Mouse (Mus musculus): ENCODE data around the gene Olfr547.

GRCm38 (mm10) chr7:102541251-102541650 lies 6.7 kb downstream of the Olfr547 start:
- no peak for TF ChIP-seq CTCF (IDR thresholded peaks at IDR 0.05; ENCODE audit: control insufficient read depth, insufficient read depth, low read length)
- no peak for TF ChIP-seq POLR2A (IDR thresholded peaks at IDR 0.05; ENCODE audit: borderline replicate concordance, control insufficient read depth, low read depth, low read length)
